Mouse (Mus musculus) lung, embryonic 14.5 days (tissue): ENCODE measurements around the gene Klrb1a. TPM values are rescaled to one million over a fixed set of nuclear protein-coding genes. Genes with fewer than 3 reads are reported as not detected.

Source experiments
- ATAC-seq: fragments of 200-750 bp; cut with Nextera tagmentation; 2 replicates; pipeline ENCODE4 v1.8.0; 2017; ENCODE audit warnings: mild to moderate bottlenecking, moderate TSS enrichment, moderate library complexity; ENCODE audit not compliant: insufficient read depth
- DNase-seq: peaks from one replicate; pipeline ENCODE4 v3.0.0-alpha.2; 2015
- H3K27ac ChIP-seq: fragments of 300-500 bp; sonication (generic); 2 replicates; pipeline ENCODE4 v1.5.1; 2014; ENCODE audit warnings: low read depth, mild to moderate bottlenecking, moderate library complexity
- H3K27me3 ChIP-seq: fragments of 300-500 bp; sonication (generic); 2 replicates; pipeline ENCODE4 v1.6.1; 2014; ENCODE audit warnings: low read length, control low read depth; ENCODE audit not compliant: insufficient read depth
- H3K36me3 ChIP-seq: fragments of 300-500 bp; sonication (generic); 2 replicates; pipeline ENCODE4 v1.6.1; 2014; ENCODE audit warnings: control low read depth; ENCODE audit not compliant: insufficient read depth
- H3K4me1 ChIP-seq: fragments of 300-500 bp; sonication (generic); 2 replicates; pipeline ENCODE4 v1.6.1; 2014; ENCODE audit warnings: antibody characterized with exemption, control low read depth; ENCODE audit not compliant: insufficient read depth
- H3K4me2 ChIP-seq: fragments of 300-500 bp; sonication (generic); 2 replicates; pipeline ENCODE4 v1.6.1; 2014; ENCODE audit warnings: mild to moderate bottlenecking
- H3K4me3 ChIP-seq: fragments of 300-500 bp; sonication (generic); 2 replicates; pipeline ENCODE4 v1.5.1; 2014; ENCODE audit warnings: low read depth, low read length
- H3K9ac ChIP-seq: fragments of 300-500 bp; sonication (generic); 2 replicates; pipeline ENCODE4 v1.6.1; 2014
- H3K9me3 ChIP-seq: fragments of 300-500 bp; sonication (generic); 2 replicates; pipeline ENCODE4 v1.6.1; 2016; ENCODE audit warnings: low read depth, low read length, control low read depth
- CTCF ChIP-seq: IDR thresholded peaks from 2 replicates; pipeline ENCODE4 v1.5.1; 2016; ENCODE audit warnings: antibody characterized with exemption, low read depth
- WGBS: fragments of 180-500 bp; shearing (Covaris S2); extraction: QIAGEN DNeasy Blood & Tissue Kit; methylation state at CpG from one replicate; pipeline ENCODE4 v1.1.7; 2014; 5-methylcytosine and 5-hydroxymethylcytosine counted together
- polyA plus RNA-seq: library from polyadenylated mRNA; unstranded; fragments of >200 nt; fragmentation: Nextera tagmentation; extraction: Ambion mirVana; gene quantifications from 2 replicates; pipeline ENCODE4 v1.2.1, GENCODE M21; 2014

Gene Klrb1a
- polyA plus RNA-seq, 1 experiment from 2014 or later: not detected

GRCm38 (mm10) chr6:128581508-128581907 lies 41.8 kb downstream of the Klrb1a start, which contains the start of gene A2ml1:
TSS of gene A2ml1 (minus strand) at chr6:128581608.
- WGBS: 56% methylated on average over 11 of the region's 11 CpGs
- H3K27me3 ChIP-seq: no peaks in the 10 kb centered on the region
- ATAC-seq: no peak
- H3K36me3 ChIP-seq: no peaks in the 10 kb centered on the region
- H3K4me2 ChIP-seq: no peak within 1 kb of the TSS
- no peaks in the 10 kb centered on the region for H3K4me1 ChIP-seq
- TF ChIP-seq CTCF: no peak
- H3K27ac ChIP-seq: no peak within 1 kb of the TSS
- no peak within 1 kb of the TSS for H3K4me3 ChIP-seq
- no peaks in the 10 kb centered on the region for H3K9me3 ChIP-seq
- H3K9ac ChIP-seq: no peak within 1 kb of the TSS
- no peak for DNase-seq

GRCm38 (mm10) chr6:128577301-128577700 lies 46.0 kb downstream of the Klrb1a start:
- TF ChIP-seq CTCF: no peak
- Histone ChIP-seq H3K27ac (no peak overlapping the region), H3K4me2 (no peak overlapping the region), H3K27me3 (no peaks in the 10 kb centered on the region), H3K9ac (no peak overlapping the region), H3K36me3 (no peaks in the 10 kb centered on the region), H3K9me3 (no peaks in the 10 kb centered on the region), H3K4me1 (no peaks in the 10 kb centered on the region), H3K4me3 (no peak overlapping the region)
- WGBS: 75% methylated on average over 9 of the region's 9 CpGs
- DNase-seq: no peak
- ATAC-seq: no peak

- no peak overlapping the region for H3K4me3 ChIP-seq
- no peaks in the 10 kb centered on the region for H3K4me1 ChIP-seq
- no peak overlapping the region for H3K27ac ChIP-seq
- H3K9me3 ChIP-seq: no peaks in the 10 kb centered on the region; the same call in 1 of the 2 replicates
- no peaks in the 10 kb centered on the region for H3K27me3 ChIP-seq
- TF ChIP-seq CTCF: no peak
- 86% methylated on average over 11 of the region's 11 CpGs for WGBS
- DNase-seq (no peak), ATAC-seq (no peak)
- no peak overlapping the region for H3K4me2 ChIP-seq
- H3K9ac ChIP-seq: no peak overlapping the region
- H3K36me3 ChIP-seq: no peaks in the 10 kb centered on the region
These were observed 56.7 kb downstream of the Klrb1a start for GRCm38 (mm10) chr6:128566589-128566988.

Other genes starting within 250 kb of the Klrb1a start
- 0.21 and 0.35 TPM in 2 replicates for gene Tex52, start 248.1 kb downstream of the Klrb1a start, polyA plus RNA-seq
- not detected in 2 replicates for gene Gm44596, start 248.0 kb downstream of the Klrb1a start, polyA plus RNA-seq
- gene Nrip2, start 224.2 kb downstream of the Klrb1a start, polyA plus RNA-seq: 3.4 and 4.3 TPM in 2 replicates
- gene Itfg2, start 198.6 kb downstream of the Klrb1a start, polyA plus RNA-seq: 32.6 and 41.4 TPM in 2 replicates
- 434 and 450 TPM in 2 replicates for gene Fkbp4, start 184.9 kb downstream of the Klrb1a start, polyA plus RNA-seq
- 0.04 and 0.18 TPM in 2 replicates for gene Pzp, start 96.8 kb downstream of the Klrb1a start, polyA plus RNA-seq
- gene A2ml1, start 41.9 kb downstream of the Klrb1a start, polyA plus RNA-seq: 0.64 and 1.4 TPM in 2 replicates
- not detected in 2 replicates for gene Clec2h, start 38.9 kb upstream of the Klrb1a start, polyA plus RNA-seq
- not detected in 2 replicates for gene Klrb1, start 99.5 kb upstream of the Klrb1a start, polyA plus RNA-seq
- gene Klrb1c, start 165.7 kb upstream of the Klrb1a start, polyA plus RNA-seq: 0.26 and 0.32 TPM in 2 replicates
- not detected in 2 replicates for gene Gm44511, start 202.8 kb upstream of the Klrb1a start, polyA plus RNA-seq
- gene Klrb1b, start 202.8 kb upstream of the Klrb1a start, polyA plus RNA-seq: not detected in 2 replicates